Mouse (Mus musculus) CD4-positive helper T cell, adult 2 months (primary cell): ENCODE measurements around the gene Spatc1l.

Source experiments
- DNase-seq: peaks from one replicate; pipeline ENCODE4 v3.0.0-alpha.2; 2012; ENCODE audit warnings: low read depth, missing footprints, low spot score

Gene Spatc1l

DNA sequence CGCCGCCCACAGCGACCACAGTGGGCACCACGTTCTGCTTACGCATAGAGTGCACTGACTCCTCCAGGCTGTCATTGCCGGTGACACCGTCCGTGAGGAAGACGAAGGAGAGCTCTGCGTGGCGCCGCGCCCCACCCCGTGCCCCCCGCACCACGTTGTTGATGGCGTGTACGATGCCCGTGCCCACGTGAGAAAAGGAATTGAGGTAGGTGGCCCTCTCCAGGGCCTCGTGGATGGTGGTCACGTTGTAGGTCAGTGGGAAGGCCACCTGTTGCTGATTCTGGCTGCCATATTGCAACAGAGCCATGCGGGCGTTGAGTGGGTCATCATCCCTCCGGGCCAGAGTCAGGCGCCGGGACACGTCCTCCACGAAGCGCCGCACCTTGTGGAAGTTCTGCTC lies 34.3 kb downstream of the Spatc1l start:
- DNase-seq, result no peak

DNA sequence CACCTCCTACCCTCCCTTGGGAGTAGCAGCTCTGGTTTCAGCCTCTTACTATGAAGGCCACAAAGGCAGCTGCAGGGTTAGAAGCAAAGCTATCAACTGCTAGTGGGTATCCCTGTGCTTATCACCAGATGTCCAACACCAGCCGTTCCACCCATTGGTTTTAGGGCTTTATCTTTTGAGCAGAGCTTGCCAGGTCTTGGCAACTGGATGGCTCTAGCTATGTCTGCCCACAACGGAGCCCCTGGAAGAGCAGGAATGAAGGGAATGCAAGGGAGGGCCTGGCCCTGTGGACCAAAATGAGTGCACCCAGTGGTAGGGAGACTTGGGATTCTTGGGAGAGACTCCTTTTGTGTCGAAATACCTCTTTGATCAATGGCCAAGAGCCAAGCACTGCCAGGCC lies 40.6 kb downstream of the Spatc1l start:
- no peak for DNase-seq

DNA sequence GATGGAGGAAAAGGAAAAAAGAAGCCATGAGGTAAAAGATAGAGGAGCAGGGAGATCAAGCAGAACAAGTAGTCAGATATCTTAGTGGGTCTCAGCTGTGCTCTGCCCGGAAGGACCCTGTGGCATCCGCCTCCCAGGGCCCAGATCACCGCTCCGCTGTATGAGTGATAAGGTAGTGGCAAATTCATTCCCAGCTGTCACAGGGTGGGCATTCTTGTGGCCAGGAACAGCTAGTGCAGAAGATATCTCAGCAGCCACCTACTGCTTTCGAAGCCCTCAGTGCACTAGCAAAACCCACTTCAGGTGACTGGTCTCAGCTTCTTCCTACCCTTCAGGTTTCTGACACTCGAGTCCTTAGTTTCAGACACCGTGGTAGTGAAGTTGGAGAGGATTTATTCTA lies 50.4 kb downstream of the Spatc1l start:
- DNase-seq, result no peak
